Mouse (Mus musculus): ENCODE results near the gene Zfp239. TPM values are rescaled to one million over a fixed set of nuclear protein-coding genes. Genes with fewer than 3 reads are reported as not detected.

The Zfp239 gene
- polyA plus RNA-seq, 1 experiment from 2014 or later, result 9.9 TPM

GRCm38 (mm10) chr6:117881997-117882396 is 20.1 kb downstream of the Zfp239 start:
- Histone ChIP-seq H3K36me3 (no peaks in the 10 kb centered on the region), H3K4me3 (no peak overlapping the region), H3K4me1 (replicated peaks) (peaks cover 12% of the 10 kb centered on the region), H3K27me3 (ENCODE audit: insufficient read depth, poor library complexity, severe bottlenecking) (no peaks in the 10 kb centered on the region), H3K9me3 (no peaks in the 10 kb centered on the region), H3K27ac (no peak overlapping the region)
- WGBS, result 76% methylated on average over 7 of the region's 7 CpGs
- DNase-seq (ENCODE audit: low spot score), result no peak

DNA sequence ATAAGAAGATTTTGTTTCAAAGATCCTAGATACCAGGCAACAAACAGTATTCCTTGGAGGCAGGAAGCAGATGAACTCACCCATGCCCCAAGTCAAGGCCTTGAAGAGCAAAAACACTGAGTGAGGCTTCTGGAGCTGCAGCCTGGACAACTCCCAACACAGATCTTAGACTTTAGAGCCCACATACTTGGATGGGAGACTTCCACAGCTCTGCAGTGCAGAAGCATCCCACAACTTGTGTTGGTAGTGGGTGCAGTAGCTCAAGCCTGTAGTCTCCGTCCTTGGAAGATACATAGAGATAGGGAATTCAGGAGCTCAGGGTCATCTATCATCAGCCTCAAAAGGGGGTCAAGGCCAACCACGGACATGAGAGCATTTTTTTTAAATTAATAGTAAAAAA is 24.0 kb downstream of the Zfp239 start:
- 86% methylated on average over 2 of the region's 2 CpGs for WGBS
- Histone ChIP-seq H3K27me3 (ENCODE audit: insufficient read depth, poor library complexity, severe bottlenecking) (no peaks in the 10 kb centered on the region), H3K9me3 (no peaks in the 10 kb centered on the region), H3K4me1 (replicated peaks) (peaks cover 4% of the 10 kb centered on the region), H3K27ac (no peak overlapping the region), H3K36me3 (no peaks in the 10 kb centered on the region), H3K4me3 (no peak overlapping the region)
- no peak for DNase-seq (ENCODE audit: low spot score)

DNA sequence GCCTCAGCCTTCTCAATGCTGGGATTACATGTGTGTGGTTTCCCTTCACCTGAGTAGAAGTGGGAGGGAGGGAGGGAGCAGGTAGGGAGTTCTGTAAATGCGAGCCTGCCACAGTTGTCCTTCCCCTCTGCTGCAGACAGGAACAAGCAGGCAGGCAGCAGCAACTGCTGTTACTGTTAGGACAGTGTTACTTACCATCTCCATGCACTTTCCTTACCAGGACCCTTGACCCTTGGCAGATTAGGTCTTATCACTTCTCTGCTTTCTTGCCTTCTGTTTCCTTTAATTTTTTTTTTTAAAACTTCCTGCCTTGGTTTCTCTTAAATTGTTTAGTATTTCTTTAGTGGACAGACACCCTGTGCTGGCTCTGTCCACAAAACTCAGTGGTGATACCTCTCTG is 26.1 kb downstream of the Zfp239 start:
- 55% methylated on average over 1 of the region's 1 CpGs for WGBS
- Histone ChIP-seq H3K4me1 (replicated peaks) (0 out of 2 replicates have a peak, but pooled peaks cover 5% of the 10 kb centered on the region), H3K9me3 (no peaks in the 10 kb centered on the region), H3K27me3 (ENCODE audit: insufficient read depth, poor library complexity, severe bottlenecking) (no peaks in the 10 kb centered on the region), H3K36me3 (no peaks in the 10 kb centered on the region), H3K4me3 (no peak overlapping the region), H3K27ac (0 out of 2 replicates have a peak overlapping the region, but pooled peaks have one; percentile 30)
- DNase-seq (ENCODE audit: low spot score), result no peak

DNA sequence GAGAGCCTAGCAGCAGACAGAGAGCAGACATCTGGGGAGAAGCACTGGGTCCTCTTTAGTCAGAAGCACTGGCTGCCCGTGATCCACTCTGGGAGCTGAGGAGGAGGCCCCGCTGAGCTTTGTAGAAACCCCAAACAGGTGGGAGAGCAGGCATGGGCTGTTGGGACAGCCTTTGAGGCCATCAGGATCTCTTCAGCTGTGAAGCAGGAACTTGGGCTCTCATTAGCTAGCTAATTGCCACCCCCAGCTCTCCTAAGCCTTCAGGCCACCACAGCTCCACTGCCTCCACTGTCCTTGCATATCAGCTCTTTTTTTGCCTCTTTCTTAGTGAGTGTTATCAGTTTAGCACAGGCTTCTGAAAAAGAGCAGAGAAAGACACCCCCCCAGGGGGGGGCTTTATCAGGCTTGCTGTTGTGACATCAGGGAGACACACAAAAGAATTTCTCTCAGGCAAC is 26.8 kb downstream of the Zfp239 start:
- DNase-seq (ENCODE audit: low spot score), result no peak
- no peak overlapping the region for H3K4me3 ChIP-seq
- 57% methylated on average over 2 of the region's 2 CpGs for WGBS
- no peaks in the 10 kb centered on the region for H3K9me3 ChIP-seq
- H3K36me3 ChIP-seq, result no peaks in the 10 kb centered on the region
- 0 out of 2 replicates have a peak, but pooled peaks cover 5% of the 10 kb centered on the region for H3K4me1 ChIP-seq (replicated peaks)
- no peaks in the 10 kb centered on the region for H3K27me3 ChIP-seq (ENCODE audit: insufficient read depth, poor library complexity, severe bottlenecking)
- H3K27ac ChIP-seq, result peak overlapping the region; percentile 68

- no peaks in the 10 kb centered on the region for H3K27me3 ChIP-seq (ENCODE audit: insufficient read depth, poor library complexity, severe bottlenecking)
- H3K9me3 ChIP-seq, result no peaks in the 10 kb centered on the region
- WGBS, result 85% methylated on average over 6 of the region's 6 CpGs
- 0 out of 2 replicates have a peak, but pooled peaks cover 5% of the 10 kb centered on the region for H3K4me1 ChIP-seq (replicated peaks)
- H3K36me3 ChIP-seq, result no peaks in the 10 kb centered on the region
- H3K4me3 ChIP-seq, result no peak overlapping the region
- DNase-seq (ENCODE audit: low spot score), result no peak
- H3K27ac ChIP-seq, result no peak overlapping the region
Observed at GRCm38 (mm10) chr6:117890257-117890656, 28.4 kb downstream of the Zfp239 start.

DNA sequence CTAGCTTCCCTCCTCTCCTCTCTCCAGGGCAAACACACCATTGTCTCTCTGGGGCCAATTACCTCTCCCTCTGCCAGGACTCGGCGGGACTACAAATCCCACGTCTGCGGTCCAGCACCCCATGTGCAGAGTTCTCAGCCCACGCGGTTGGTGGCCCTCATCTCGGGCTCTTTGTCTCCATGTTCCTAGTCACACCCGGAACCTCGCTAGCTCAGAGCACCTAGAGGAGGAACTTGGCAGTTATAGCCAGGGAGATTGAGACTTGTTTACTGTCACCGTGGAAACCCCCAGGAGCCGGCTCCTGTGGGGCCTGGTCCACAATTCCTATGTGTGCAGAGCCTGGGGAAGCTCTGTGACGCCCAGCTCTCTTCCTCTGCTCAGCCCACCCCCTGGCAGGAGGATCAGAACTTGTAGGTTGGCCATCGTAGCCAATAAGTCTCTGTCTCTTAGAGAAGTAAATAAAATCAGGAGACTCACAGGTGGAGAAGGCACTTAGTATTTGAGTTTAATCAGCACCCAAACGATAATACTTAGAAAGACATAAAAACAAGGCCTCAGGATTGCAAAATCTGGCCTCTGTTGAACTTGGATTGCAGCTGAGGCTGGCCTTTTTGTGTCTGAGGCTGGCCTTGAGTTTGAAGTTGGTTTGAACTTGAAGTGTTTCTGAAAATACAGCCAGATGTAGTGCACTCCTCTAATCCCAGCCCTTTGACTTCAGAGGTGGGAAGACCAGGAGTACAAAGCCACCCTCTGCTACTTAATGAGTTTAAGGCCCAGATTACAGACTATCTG is 29.7 kb downstream of the Zfp239 start:
- H3K27me3 ChIP-seq (ENCODE audit: insufficient read depth, poor library complexity, severe bottlenecking), result no peaks in the 10 kb centered on the region
- H3K4me1 ChIP-seq (replicated peaks), result 0 out of 2 replicates have a peak, but pooled peaks cover 5% of the 10 kb centered on the region
- H3K36me3 ChIP-seq, result no peaks in the 10 kb centered on the region
- H3K4me3 ChIP-seq, result no peak overlapping the region
- 67% methylated on average over 14 of the region's 14 CpGs for WGBS
- H3K9me3 ChIP-seq, result no peaks in the 10 kb centered on the region
- no peak for DNase-seq (ENCODE audit: low spot score)
- no peak overlapping the region for H3K27ac ChIP-seq

GRCm38 (mm10) chr6:117892386-117892785 is 30.5 kb downstream of the Zfp239 start:
- H3K27me3 ChIP-seq (ENCODE audit: insufficient read depth, poor library complexity, severe bottlenecking), result no peaks in the 10 kb centered on the region
- H3K9me3 ChIP-seq, result no peaks in the 10 kb centered on the region
- no peak for DNase-seq (ENCODE audit: low spot score)
- H3K36me3 ChIP-seq, result no peaks in the 10 kb centered on the region
- 65% methylated on average over 3 of the region's 3 CpGs for WGBS
- H3K27ac ChIP-seq, result no peak overlapping the region
- H3K4me1 ChIP-seq (replicated peaks), result 0 out of 2 replicates have a peak, but pooled peaks cover 5% of the 10 kb centered on the region
- no peak overlapping the region for H3K4me3 ChIP-seq

DNA sequence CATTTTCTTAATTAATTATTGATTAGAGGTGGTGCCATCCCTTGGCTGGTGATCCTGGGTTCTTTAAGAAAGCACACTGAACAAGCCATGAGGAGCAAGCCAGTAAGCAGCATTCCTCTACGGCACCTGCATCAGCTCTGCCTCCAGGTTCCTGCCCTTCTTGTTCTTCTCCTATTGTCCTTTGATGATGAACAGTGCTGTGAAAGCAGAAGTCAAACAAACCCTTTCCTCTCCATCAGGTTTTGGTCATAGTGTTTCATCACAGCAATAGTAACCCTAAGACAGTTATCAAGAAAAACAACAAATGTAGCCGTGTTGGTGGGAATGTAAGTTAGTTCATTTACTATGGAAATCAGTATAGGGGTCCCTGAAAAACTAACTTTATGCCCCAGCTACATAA is 31.5 kb downstream of the Zfp239 start:
- no peaks in the 10 kb centered on the region for H3K27me3 ChIP-seq (ENCODE audit: insufficient read depth, poor library complexity, severe bottlenecking)
- H3K4me3 ChIP-seq, result no peak overlapping the region
- H3K36me3 ChIP-seq, result no peaks in the 10 kb centered on the region
- WGBS, result 94% methylated on average over 2 of the region's 2 CpGs
- H3K27ac ChIP-seq, result no peak overlapping the region
- H3K4me1 ChIP-seq (replicated peaks), result 0 out of 2 replicates have a peak, but pooled peaks cover 5% of the 10 kb centered on the region
- DNase-seq (ENCODE audit: low spot score), result no peak
- no peaks in the 10 kb centered on the region for H3K9me3 ChIP-seq

DNA sequence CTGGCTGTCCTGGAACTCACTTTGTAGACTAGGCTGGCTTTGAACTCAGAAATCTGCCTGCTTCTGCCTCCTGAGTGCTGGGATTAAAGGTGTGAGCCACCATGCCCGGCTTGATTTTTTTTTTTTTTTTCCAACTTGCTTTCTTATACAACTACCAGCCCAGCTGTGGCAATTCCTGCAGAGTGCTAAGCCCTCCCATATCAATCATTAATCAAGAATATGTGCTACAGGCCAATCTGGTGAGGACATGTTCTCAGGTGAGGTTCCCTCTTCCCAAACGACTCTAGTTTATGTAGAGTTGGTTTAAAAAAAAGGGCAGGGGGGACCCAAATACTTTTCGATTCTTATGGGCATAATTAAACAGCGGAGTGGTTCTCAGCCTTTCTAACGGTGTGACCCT is 35.9 kb downstream of the Zfp239 start:
- Histone ChIP-seq H3K4me1 (replicated peaks) (no peaks in the 10 kb centered on the region), H3K36me3 (no peaks in the 10 kb centered on the region), H3K27me3 (ENCODE audit: insufficient read depth, poor library complexity, severe bottlenecking) (no peaks in the 10 kb centered on the region), H3K27ac (no peak overlapping the region), H3K9me3 (no peaks in the 10 kb centered on the region), H3K4me3 (no peak overlapping the region)
- WGBS, result 90% methylated on average over 5 of the region's 5 CpGs
- no peak for DNase-seq (ENCODE audit: low spot score)

DNA sequence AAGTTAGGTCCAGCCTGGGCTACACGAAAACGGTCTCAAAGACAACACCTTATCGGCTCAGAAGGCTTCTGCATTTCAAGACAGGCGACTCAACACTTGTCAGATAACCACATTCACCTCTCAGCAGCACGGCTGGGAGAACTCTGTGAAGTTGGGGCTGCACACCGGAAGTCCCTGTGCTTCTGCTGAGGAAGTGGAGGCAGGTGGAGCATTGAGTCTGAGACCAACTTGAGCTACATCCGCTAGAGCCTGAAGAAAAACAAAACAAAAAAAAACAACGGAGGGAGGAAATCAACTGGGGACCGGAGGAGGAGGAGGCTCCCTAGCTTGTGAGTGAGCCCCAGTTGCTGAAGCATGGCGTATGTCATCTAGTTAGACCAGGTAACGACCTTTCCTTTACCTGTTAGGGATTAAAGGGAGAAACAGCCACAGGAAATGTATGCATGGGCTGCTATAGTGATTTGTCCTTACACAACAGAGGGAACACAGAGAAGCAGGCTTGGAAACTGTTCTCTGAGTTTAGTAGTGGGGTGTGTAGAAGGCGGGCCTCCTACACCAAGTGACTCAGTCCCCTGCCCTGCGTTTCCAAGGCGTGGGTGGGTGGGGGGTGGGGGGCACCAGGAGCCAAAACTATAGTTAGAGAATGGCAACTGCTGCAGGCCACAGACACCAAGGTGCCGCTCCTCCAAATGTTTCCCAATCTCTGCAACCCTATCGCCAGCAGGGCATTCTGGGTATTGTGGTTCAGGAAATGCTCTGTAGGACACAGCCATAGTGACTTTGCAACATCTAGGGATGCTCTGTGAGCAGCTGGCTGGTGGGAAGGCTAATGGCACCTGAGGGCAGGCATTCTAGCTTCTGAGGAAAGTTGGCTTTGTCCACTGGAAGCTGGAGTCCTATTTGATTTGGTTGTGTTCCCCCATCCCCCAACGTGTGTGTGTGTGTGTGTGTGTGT is 38.5 kb downstream of the Zfp239 start, which contains the start of gene Hnrnpf:
TSS of gene Hnrnpf (plus strand) at position 199 of the 955 bp plus-strand sequence.
- WGBS, result 81% methylated on average over 17 of the region's 17 CpGs
- no peaks in the 10 kb centered on the region for H3K27me3 ChIP-seq (ENCODE audit: insufficient read depth, poor library complexity, severe bottlenecking)
- H3K4me1 ChIP-seq (replicated peaks), result peaks cover 3% of the 10 kb centered on the region
- DNase-seq (ENCODE audit: low spot score), result no peak
- no peaks in the 10 kb centered on the region for H3K36me3 ChIP-seq
- H3K9me3 ChIP-seq, result no peaks in the 10 kb centered on the region
- H3K27ac ChIP-seq, result no peak within 1 kb of the TSS
- H3K4me3 ChIP-seq, result no peak within 1 kb of the TSS

- H3K36me3 ChIP-seq, result no peaks in the 10 kb centered on the region
Observed at GRCm38 (mm10) chr6:117901510-117902402, 39.9 kb downstream of the Zfp239 start.

DNA sequence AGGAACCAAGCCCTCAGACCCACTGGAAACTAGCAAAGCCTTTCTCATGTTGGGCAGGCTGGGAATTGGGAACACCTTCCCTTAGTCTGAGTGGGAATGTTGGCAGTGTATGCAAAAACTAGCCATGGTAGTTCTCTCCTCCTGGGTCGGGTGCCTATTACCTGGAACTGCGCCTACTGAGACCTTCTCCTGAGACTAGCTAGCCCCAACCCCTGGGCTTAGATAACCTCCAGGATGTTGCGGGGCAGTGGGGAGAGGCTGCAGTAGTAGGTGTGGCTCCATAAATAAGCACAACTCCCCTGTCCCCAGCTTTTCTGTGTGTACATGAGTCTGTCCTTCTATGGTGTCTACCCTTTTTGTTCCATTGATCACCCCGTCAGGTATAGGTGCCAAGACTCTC is 40.7 kb downstream of the Zfp239 start:
- Histone ChIP-seq H3K4me3 (no peak overlapping the region), H3K4me1 (replicated peaks) (peaks cover 8% of the 10 kb centered on the region), H3K9me3 (no peaks in the 10 kb centered on the region), H3K27ac (no peak overlapping the region), H3K27me3 (ENCODE audit: insufficient read depth, poor library complexity, severe bottlenecking) (no peaks in the 10 kb centered on the region), H3K36me3 (no peaks in the 10 kb centered on the region)
- no peak for DNase-seq (ENCODE audit: low spot score)
- WGBS, result 84% methylated on average over 4 of the region's 4 CpGs

More at GRCm38 (mm10) chr6:117901510-117902402, 39.9 kb downstream of the Zfp239 start:
- no peaks in the 10 kb centered on the region for H3K9me3 ChIP-seq
- WGBS, result 79% methylated on average over 9 of the region's 9 CpGs
- H3K4me3 ChIP-seq, result no peak overlapping the region
- no peak overlapping the region for H3K27ac ChIP-seq
- no peak for DNase-seq (ENCODE audit: low spot score)
- H3K27me3 ChIP-seq (ENCODE audit: insufficient read depth, poor library complexity, severe bottlenecking), result no peaks in the 10 kb centered on the region
- peaks cover 8% of the 10 kb centered on the region for H3K4me1 ChIP-seq (replicated peaks)

Measured in hindbrain, embryonic 10.5 days (tissue).